Mouse (Mus musculus) ES-E14 (cell line): ENCODE data around the gene Fam47e. TPM values are rescaled to one million over a fixed set of nuclear protein-coding genes. Genes with fewer than 3 reads are reported as not detected.

Experiments
- DNase-seq: peaks from one replicate; pipeline ENCODE4 v3.0.0-alpha.2; 2013; ENCODE audit warnings: low read depth, low spot score
- H3K27ac ChIP-seq: 2 replicates; pipeline ENCODE4 v1.5.1; 2012; ENCODE audit warnings: low read depth, mild to moderate bottlenecking, low read length, moderate library complexity, mixed read lengths; ENCODE audit not compliant: poor library complexity, insufficient read depth, severe bottlenecking
- H3K36me3 ChIP-seq: 2 replicates; pipeline ENCODE4 v1.6.1; 2012; ENCODE audit warnings: mild to moderate bottlenecking, low read length, moderate library complexity, mixed read lengths; ENCODE audit not compliant: control insufficient read depth, poor library complexity, insufficient read depth, severe bottlenecking
- H3K4me1 ChIP-seq, 2 experiments: fragments of 150-350 bp in 1 of 2; sonication (generic) in 1 of 2; 2 replicates each; pipeline ENCODE4 v1.6.1; 2012; ENCODE audit warnings: low read length in 2 of 2, mild to moderate bottlenecking in 1 of 2, mixed read lengths in 1 of 2; ENCODE audit not compliant: control insufficient read depth in 2 of 2, insufficient read depth in 2 of 2, poor library complexity in 1 of 2
- H3K4me3 ChIP-seq, 2 experiments: fragments of 150-350 bp in 1 of 2; sonication (generic) in 1 of 2; 2 replicates each; pipeline ENCODE4 v1.5.1; 2012; ENCODE audit warnings: low read length in 2 of 2, low read depth in 1 of 2, mild to moderate bottlenecking in 1 of 2, mixed read lengths in 1 of 2; ENCODE audit not compliant: insufficient read depth in 1 of 2, poor library complexity in 1 of 2, severe bottlenecking in 1 of 2
- H3K9ac ChIP-seq: 2 replicates; pipeline ENCODE4 v1.6.1; 2012; ENCODE audit warnings: low read depth, mild to moderate bottlenecking, low read length, mixed read lengths; ENCODE audit not compliant: poor library complexity, insufficient read depth, severe bottlenecking
- H3K9me3 ChIP-seq: fragments of 150-350 bp; sonication (generic); 2 replicates; pipeline ENCODE4 v1.6.1; 2012; ENCODE audit warnings: low read depth, mild to moderate bottlenecking, low read length; ENCODE audit not compliant: control insufficient read depth, insufficient read depth
- CHD2 ChIP-seq: IDR thresholded peaks from 2 replicates; pipeline ENCODE4 v1.6.1; 2014; ENCODE audit warnings: mild to moderate bottlenecking, low read depth, low read length, inconsistent platforms
- HCFC1 ChIP-seq: IDR thresholded peaks from 2 replicates; pipeline ENCODE4 v1.6.1; 2012; ENCODE audit warnings: low read length, inconsistent platforms, borderline replicate concordance; ENCODE audit not compliant: insufficient read depth
- MAFK ChIP-seq: IDR thresholded peaks from 2 replicates; pipeline ENCODE4 v1.6.1; 2014; ENCODE audit warnings: mild to moderate bottlenecking, low read depth, low read length, inconsistent platforms; ENCODE audit not compliant: insufficient read depth
- ZC3H11A ChIP-seq: IDR thresholded peaks from 2 replicates; pipeline ENCODE4 v1.6.1; 2012; ENCODE audit warnings: low read depth, mild to moderate bottlenecking, inconsistent platforms, low read length, borderline replicate concordance
- ZNF384 ChIP-seq: IDR thresholded peaks from 2 replicates; pipeline ENCODE4 v1.6.1; 2012; ENCODE audit warnings: low read depth, low read length, inconsistent platforms
- in situ Hi-C, 2 experiments: fragments of 600-800 bp; cut with MboI; formaldehyde crosslinking; loops; one replicate each; pipeline ENCODE4 v1.15.1; 2025; ENCODE audit warnings: low sequenced_read_pairs in 2 of 2, inconsistent platforms in 1 of 2; ENCODE audit not compliant: unreplicated experiment in 2 of 2
- total RNA-seq: library from RNA; depleted of rRNA; stranded (reverse); fragments of 300-350 nt; gene quantifications from 2 replicates; pipeline ENCODE4 v1.2.3, GENCODE M21; 2012

The Fam47e gene
- total RNA-seq, 1 experiment, result not detected

DNA sequence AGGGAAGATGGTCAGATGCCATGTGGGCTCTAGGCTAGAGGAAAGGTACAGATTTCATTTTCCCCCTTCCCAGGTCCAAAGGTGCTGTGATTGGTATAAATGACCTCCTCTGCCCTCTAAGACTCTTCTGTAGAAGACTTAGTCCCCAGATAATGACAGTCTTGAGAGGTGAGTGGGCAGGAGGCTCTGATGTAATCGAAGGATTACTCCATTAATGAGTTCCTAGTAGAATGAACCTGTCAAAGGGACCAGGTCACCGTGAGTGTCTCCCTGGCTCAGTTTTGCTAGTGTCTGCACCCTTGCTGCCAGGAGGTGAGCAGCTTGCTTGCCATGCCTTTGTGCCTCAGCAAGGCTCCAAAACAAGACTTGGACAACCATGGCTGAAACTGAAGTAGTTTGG is 2.3 kb upstream of the Fam47e start:
- in situ Hi-C loops, result no loop called here
- H3K4me1 ChIP-seq, result 0 out of 4 replicates have a peak, but pooled peaks cover 0 to 2% of the 10 kb centered on the region in 2 experiments
- H3K4me3 ChIP-seq, result no peak overlapping the region
- H3K27ac ChIP-seq, result no peak overlapping the region
- DNase-seq, result no peak
- H3K9ac ChIP-seq, result no peak overlapping the region
- no peaks in the 10 kb centered on the region for H3K36me3 ChIP-seq
- no peaks in the 10 kb centered on the region for H3K9me3 ChIP-seq
- TF ChIP-seq ZC3H11A, result no peak
- no peak for TF ChIP-seq CHD2
- no peak for TF ChIP-seq MAFK
- no peak for TF ChIP-seq ZNF384
- no peak for TF ChIP-seq HCFC1

DNA sequence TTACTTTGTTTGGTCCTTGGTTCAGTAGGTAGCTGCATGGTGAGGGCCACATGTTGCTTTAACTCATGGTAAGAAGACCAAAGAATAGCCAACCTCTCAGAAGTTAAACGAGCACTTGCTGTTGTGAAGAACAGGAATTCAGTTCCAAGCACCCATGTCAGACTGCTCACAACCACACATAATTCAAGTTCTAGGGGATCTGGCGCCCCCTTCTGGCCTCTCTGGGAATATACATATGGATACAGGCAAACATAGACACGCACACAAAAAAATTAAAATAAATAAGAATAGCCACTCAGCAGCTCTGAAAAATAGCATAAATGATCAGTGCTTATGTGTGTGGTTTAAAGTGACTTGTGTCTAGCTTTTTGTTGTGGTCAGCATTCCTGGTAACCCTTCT is 930 bp upstream of the Fam47e start:
- no peak overlapping the region for H3K9ac ChIP-seq
- no peaks in the 10 kb centered on the region for H3K9me3 ChIP-seq
- in situ Hi-C loops, result no loop called here
- 0 out of 4 replicates have a peak, but pooled peaks cover 0 to 2% of the 10 kb centered on the region in 2 experiments for H3K4me1 ChIP-seq
- H3K27ac ChIP-seq, result no peak overlapping the region
- TF ChIP-seq CHD2 (no peak), ZC3H11A (peak; percentile 72), HCFC1 (no peak), MAFK (peak; percentile 21; the same call in 1 of the 2 replicates), ZNF384 (no peak)
- H3K4me3 ChIP-seq, result no peak overlapping the region
- H3K36me3 ChIP-seq, result no peaks in the 10 kb centered on the region
- DNase-seq, result peak; percentile 40

DNA sequence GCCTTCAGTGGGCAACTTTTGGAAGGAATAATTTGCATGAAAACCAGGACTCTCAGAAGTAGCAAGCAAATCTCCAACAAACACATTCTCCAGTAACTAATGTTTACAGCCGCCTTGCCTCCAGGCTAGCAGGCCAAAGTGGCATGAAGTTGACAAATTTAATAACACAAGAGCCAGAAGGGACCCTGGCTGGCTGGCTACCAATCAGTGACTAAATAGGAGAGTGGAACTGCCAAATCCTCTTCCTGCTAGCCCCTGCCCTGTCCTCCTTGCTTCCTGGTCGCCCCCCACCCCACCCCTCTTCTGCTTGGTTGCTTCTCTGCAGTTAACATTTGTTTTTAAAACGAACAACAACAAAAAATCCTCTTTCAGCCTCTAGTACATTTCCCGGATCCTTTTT is 426 bp upstream of the Fam47e start:
- H3K9ac ChIP-seq, result no peak overlapping the region
- no peak for DNase-seq
- TF ChIP-seq CHD2 (no peak), ZC3H11A (no peak), HCFC1 (no peak), ZNF384 (no peak), MAFK (no peak)
- no peaks in the 10 kb centered on the region for H3K9me3 ChIP-seq
- H3K4me1 ChIP-seq, result 0 out of 4 replicates have a peak, but pooled peaks cover 0 to 2% of the 10 kb centered on the region in 2 experiments
- H3K27ac ChIP-seq, result no peak overlapping the region
- no peaks in the 10 kb centered on the region for H3K36me3 ChIP-seq
- in situ Hi-C loops, result no loop called here
- H3K4me3 ChIP-seq, result peak overlapping the region in 1 of 2 experiments; percentile 51; a peak in 2 of 4 replicates

DNA sequence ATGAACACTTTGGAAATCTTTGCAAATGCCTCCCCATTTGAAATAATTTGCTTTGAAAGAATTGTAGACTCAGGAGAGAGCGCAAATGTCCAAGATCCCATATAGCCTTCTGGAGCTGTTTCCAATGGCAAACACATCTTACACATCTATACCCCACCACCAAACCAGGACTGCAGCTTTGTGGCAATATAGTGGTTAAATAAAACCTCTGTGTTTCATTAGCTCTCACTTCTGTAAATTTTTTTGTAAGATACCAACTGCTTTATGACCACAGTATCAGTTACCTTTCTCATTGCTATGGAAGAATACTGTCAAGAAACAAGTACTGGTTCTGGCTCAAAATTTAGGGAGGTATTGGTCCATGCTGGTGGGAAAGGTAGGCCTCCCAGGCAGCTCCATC is 1.0 kb downstream of the Fam47e start:
- Histone ChIP-seq H3K27ac (no peak overlapping the region), H3K36me3 (no peaks in the 10 kb centered on the region), H3K9me3 (no peaks in the 10 kb centered on the region), H3K4me3 (no peak overlapping the region), H3K9ac (no peak overlapping the region), H3K4me1 (0 out of 4 replicates have a peak, but pooled peaks cover 0 to 2% of the 10 kb centered on the region in 2 experiments)
- TF ChIP-seq ZC3H11A (no peak), CHD2 (no peak), ZNF384 (no peak), MAFK (no peak), HCFC1 (no peak)
- in situ Hi-C loops, result no loop called here
- DNase-seq, result no peak

DNA sequence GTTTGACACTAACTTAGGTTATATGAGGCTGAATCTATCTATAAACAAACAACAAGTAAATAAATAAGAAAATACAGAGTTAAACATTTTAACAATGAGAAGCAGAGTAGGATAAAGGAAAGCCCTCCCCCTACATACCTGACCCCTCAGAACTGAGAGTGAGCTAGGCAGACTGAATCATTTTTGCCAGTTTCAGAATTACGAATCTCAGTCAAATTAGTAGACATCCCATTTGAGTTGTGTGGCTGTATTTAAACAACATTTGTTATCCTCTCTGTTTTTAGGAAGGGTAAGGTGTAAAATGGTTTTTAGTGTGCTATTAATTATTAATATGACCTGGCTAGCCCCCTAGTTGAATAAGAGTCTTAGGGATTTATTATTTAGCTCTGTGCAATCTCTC is 2.6 kb downstream of the Fam47e start:
- no peak overlapping the region for H3K9ac ChIP-seq
- no peaks in the 10 kb centered on the region for H3K36me3 ChIP-seq
- in situ Hi-C loops, result no loop called here
- no peak for DNase-seq
- TF ChIP-seq ZC3H11A, result no peak
- TF ChIP-seq MAFK, result no peak
- no peak for TF ChIP-seq CHD2
- no peak for TF ChIP-seq ZNF384
- H3K4me1 ChIP-seq, result 0 out of 4 replicates have a peak, but pooled peaks cover 0 to 2% of the 10 kb centered on the region in 2 experiments
- H3K9me3 ChIP-seq, result no peaks in the 10 kb centered on the region
- H3K27ac ChIP-seq, result no peak overlapping the region
- no peak overlapping the region for H3K4me3 ChIP-seq
